19 mouse cellular contexts compared by ENCODE assay signal in the genomic region with DNA sequence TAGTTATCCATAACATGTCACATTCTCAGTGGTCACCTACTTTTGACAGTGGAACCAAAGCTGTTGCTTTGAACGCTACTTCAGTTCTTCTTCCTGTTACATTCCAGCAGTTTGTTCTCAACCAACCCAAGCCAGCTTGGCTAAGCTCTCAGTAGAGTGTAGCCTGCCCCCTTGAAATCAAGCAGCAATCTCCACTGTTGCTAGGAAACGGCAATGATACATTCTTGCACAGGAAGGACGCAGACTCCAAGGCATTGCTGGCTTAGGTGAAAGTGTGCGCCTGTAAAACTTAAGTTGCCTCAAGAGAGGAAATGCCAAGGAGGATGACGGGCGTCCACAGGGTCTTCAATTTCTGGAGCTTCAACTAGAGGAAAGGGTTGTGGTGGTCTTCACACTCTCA. TPM values are rescaled to one million over a fixed set of nuclear protein-coding genes. Genes with fewer than 3 reads are reported as not detected.
DNase-seq lines count a peak whose midpoint lies in the region; ATAC-seq and TF ChIP-seq lines count a peak whose summit lies in the region.
"Had no signal": no experiment of that assay in that cellular context is flagged by ENCODE, and none has a peak within 500 bp of the region (broad histone marks: within the 10 kb centered on the region; RNA-seq: fewer than 3 reads in every experiment).

No protein-coding gene starts in this region.

- no peak overlapping the region for H3K4me2 ChIP-seq in embryonic facial prominence, embryonic 11.5 days (ENCODE audit: low read depth, low read length)
- no peak overlapping the region for H3K4me2 ChIP-seq in lung, postnatal 0 days (replicated peaks; ENCODE audit: low read depth, low read length)
- H3K4me2 ChIP-seq: liver, embryonic 12.5 days; midbrain, embryonic 11.5 days had no signal

- WGBS in embryonic facial prominence, embryonic 11.5 days: 85% methylated on average over 6 of the region's 6 CpGs
- WGBS in embryonic facial prominence, embryonic 10.5 days: 90% methylated on average over 6 of the region's 6 CpGs
- WGBS in lung, adult 2 months: 49% methylated on average over 6 of the region's 6 CpGs
- WGBS in lung, postnatal 0 days: 40% methylated on average over 6 of the region's 6 CpGs

- H3K9ac ChIP-seq in embryonic facial prominence, embryonic 11.5 days (replicated peaks; ENCODE audit: low read length): no peak overlapping the region
- no peak overlapping the region for H3K9ac ChIP-seq in lung, postnatal 0 days (replicated peaks; ENCODE audit: low read depth)
- H3K9ac ChIP-seq: liver, embryonic 12.5 days had no signal

- H3K27me3 ChIP-seq in embryonic facial prominence, embryonic 11.5 days (ENCODE audit: control insufficient read depth, insufficient read depth, low read length): no peaks in the 10 kb centered on the region
- H3K27me3 ChIP-seq in embryonic facial prominence, embryonic 10.5 days (replicated peaks; ENCODE audit: low read depth, poor library complexity, severe bottlenecking): no peaks in the 10 kb centered on the region
- no peaks in the 10 kb centered on the region for H3K27me3 ChIP-seq in lung, postnatal 0 days (replicated peaks; ENCODE audit: insufficient read depth, low read length)
- H3K27me3 ChIP-seq: liver, embryonic 12.5 days had no signal

- TF ChIP-seq POLR2A in lung, adult 2 months (IDR thresholded peaks at IDR 0.05; ENCODE audit: borderline replicate concordance, extremely low read depth, low read depth, low read length): no peak

- H3K27ac ChIP-seq in embryonic facial prominence, embryonic 11.5 days (replicated peaks; ENCODE audit: low read depth, low read length): no peak overlapping the region
- H3K27ac ChIP-seq in embryonic facial prominence, embryonic 10.5 days (replicated peaks): no peak overlapping the region
- H3K27ac ChIP-seq in lung, postnatal 0 days (ENCODE audit: low read length): no peak overlapping the region
- H3K27ac ChIP-seq: heart, embryonic 10.5 days; liver, embryonic 12.5 days; macrophage had no signal

- no peak for ATAC-seq in embryonic facial prominence, embryonic 11.5 days (replicated peaks; ENCODE audit: insufficient number of reproducible peaks, low FRiP score, low TSS enrichment, low read depth)
- peak; percentile 97 for ATAC-seq in lung, postnatal 0 days
- ATAC-seq: liver, embryonic 12.5 days had no signal

- no peaks in the 10 kb centered on the region for H3K36me3 ChIP-seq in embryonic facial prominence, embryonic 11.5 days (replicated peaks; ENCODE audit: control insufficient read depth, insufficient read depth, low read depth, low read length)
- peaks cover 25% of the 10 kb centered on the region for H3K36me3 ChIP-seq in embryonic facial prominence, embryonic 10.5 days (replicated peaks)
- no peaks in the 10 kb centered on the region for H3K36me3 ChIP-seq in lung, postnatal 0 days (ENCODE audit: insufficient read depth, low read length)

- no peak overlapping the region for H3K4me3 ChIP-seq in embryonic facial prominence, embryonic 11.5 days (ENCODE audit: low read depth, low read length)
- H3K4me3 ChIP-seq in embryonic facial prominence, embryonic 10.5 days: no peak overlapping the region
- no peak overlapping the region for H3K4me3 ChIP-seq in lung, adult 2 months (replicated peaks; ENCODE audit: extremely low read depth, low read depth, low read length)
- no peak overlapping the region for H3K4me3 ChIP-seq in lung, postnatal 0 days (ENCODE audit: low read depth, low read length)
- H3K4me3 ChIP-seq: heart, embryonic 10.5 days; liver, embryonic 12.5 days had no signal

- TF ChIP-seq CTCF in lung, adult 2 months (IDR thresholded peaks at IDR 0.05; ENCODE audit: insufficient read depth, low read length): no peak
- 0 out of 2 replicates have a peak, but pooled peaks have one; percentile 2 for TF ChIP-seq CTCF in lung, postnatal 0 days (IDR thresholded peaks at IDR 0.05)

- DNase-seq in embryonic facial prominence, embryonic 11.5 days (ENCODE audit: low spot score): peak; percentile 9
- DNase-seq in embryonic facial prominence, embryonic 10.5 days (ENCODE audit: low spot score): no peak
- DNase-seq in lung, adult 18-20 months: peak; percentile 59 to 72
- no peak for DNase-seq in lung, adult 2 months
- DNase-seq in lung, postnatal 0 days (ENCODE audit: low spot score): peak; percentile 87
- DNase-seq in heart, adult 18-20 months: no peak
- DNase-seq in left cerebral cortex, adult 11 months (ENCODE audit: low spot score): no peak
- DNase-seq in frontal cortex, postnatal 25 days (ENCODE audit: low spot score in 2 of 2): no peak
- DNase-seq: adrenal gland, postnatal 36 days; cerebellum, adult 18-20 months; cerebellum, postnatal 36 days; gastrocnemius, postnatal 36 days; heart, postnatal 10 days; retina, postnatal 1 day; thymus, postnatal 25 days had no signal

- no peak for TF ChIP-seq EP300 in lung, postnatal 0 days (IDR thresholded peaks at IDR 0.05)

- H3K4me1 ChIP-seq in embryonic facial prominence, embryonic 11.5 days (ENCODE audit: control insufficient read depth, insufficient read depth, low read length): no peaks in the 10 kb centered on the region
- no peaks in the 10 kb centered on the region for H3K4me1 ChIP-seq in embryonic facial prominence, embryonic 10.5 days
- H3K4me1 ChIP-seq in lung, adult 2 months (ENCODE audit: control insufficient read depth, insufficient read depth, low read length): no peaks in the 10 kb centered on the region; the same call in 1 of the 2 replicates
- no peaks in the 10 kb centered on the region for H3K4me1 ChIP-seq in lung, postnatal 0 days (ENCODE audit: insufficient read depth, low read depth, low read length)
- H3K4me1 ChIP-seq: heart, embryonic 10.5 days; liver, embryonic 12.5 days had no signal

- no peaks in the 10 kb centered on the region for H3K9me3 ChIP-seq in embryonic facial prominence, embryonic 11.5 days (replicated peaks; ENCODE audit: control insufficient read depth, low read length)
- H3K9me3 ChIP-seq in embryonic facial prominence, embryonic 10.5 days: no peaks in the 10 kb centered on the region
- H3K9me3 ChIP-seq in lung, postnatal 0 days (ENCODE audit: low read length): no peaks in the 10 kb centered on the region
- H3K9me3 ChIP-seq: heart, embryonic 10.5 days; liver, embryonic 12.5 days had no signal

RNA-seq across cellular contexts. Expression of gene Tmem170, which starts 10.7 kb away (rescaled TPM):
- polyA plus RNA-seq in embryonic facial prominence, embryonic 11.5 days (2014; fragmentation: Nextera tagmentation; extraction: Ambion mirVana): 7.7 and 8.2 TPM in 2 replicates
- polyA plus RNA-seq in embryonic facial prominence, embryonic 10.5 days (2016; fragmentation: Nextera tagmentation; extraction: Ambion mirVana): 10.5 and 11.0 TPM in 2 replicates
- 4.0 and 5.0 TPM in 2 replicates for polyA plus RNA-seq in lung, adult 2 months (2012; rRNA removed)
- 10.5 and 11.3 TPM in 2 replicates for polyA plus RNA-seq in lung, postnatal 0 days (2015; fragmentation: Nextera tagmentation; extraction: Ambion mirVana)
- 1 to 10 TPM; 2.4 to 2.6 TPM for total RNA-seq in heart, adult 18-20 months (2021)

RNA-seq across cellular contexts. Expression of gene Cfdp1, which starts 11.8 kb away (rescaled TPM):
- polyA plus RNA-seq in embryonic facial prominence, embryonic 11.5 days (2014; fragmentation: Nextera tagmentation; extraction: Ambion mirVana): 262 and 278 TPM in 2 replicates
- 225 and 237 TPM in 2 replicates for polyA plus RNA-seq in embryonic facial prominence, embryonic 10.5 days (2016; fragmentation: Nextera tagmentation; extraction: Ambion mirVana)
- 3.6 and 7.9 TPM in 2 replicates for polyA plus RNA-seq in lung, adult 2 months (2012; rRNA removed)
- 93.9 and 102 TPM in 2 replicates for polyA plus RNA-seq in lung, postnatal 0 days (2015; fragmentation: Nextera tagmentation; extraction: Ambion mirVana)
- 10 to 100 TPM; 35.2 to 36.1 TPM for total RNA-seq in heart, adult 18-20 months (2021)

RNA-seq across cellular contexts. Expression of gene Chst5, which starts 44.4 kb away (rescaled TPM):
- polyA plus RNA-seq in embryonic facial prominence, embryonic 11.5 days (2014; fragmentation: Nextera tagmentation; extraction: Ambion mirVana): 1.1 and 2.2 TPM in 2 replicates
- 2.2 and 2.7 TPM in 2 replicates for polyA plus RNA-seq in embryonic facial prominence, embryonic 10.5 days (2016; fragmentation: Nextera tagmentation; extraction: Ambion mirVana)
- polyA plus RNA-seq in lung, adult 2 months (2012; rRNA removed): 7.1 and 7.6 TPM in 2 replicates
- polyA plus RNA-seq in lung, postnatal 0 days (2015; fragmentation: Nextera tagmentation; extraction: Ambion mirVana): 5.3 and 6.3 TPM in 2 replicates
- total RNA-seq in heart, adult 18-20 months (2021): not detected
- total RNA-seq: adrenal gland, postnatal 36 days; heart, postnatal 10 days had no signal
- polyA plus RNA-seq: macrophage had no signal

Comparison
In these comparisons a context has a peak if more than half of its experiments do, and no peak if none do; other contexts are left out.
1. DNase-seq: peak in embryonic facial prominence, embryonic 11.5 days (single experiment), lung, adult 18-20 months (2 of 2) and lung, postnatal 0 days (single experiment); none in embryonic facial prominence, embryonic 10.5 days (single experiment), lung, adult 2 months (single experiment), heart, adult 18-20 months (0 of 2), left cerebral cortex, adult 11 months (single experiment) and frontal cortex, postnatal 25 days (0 of 2).
2. RNA of gene Cfdp1, which starts 11.8 kb away (polyA plus RNA-seq): 262 to 278 TPM in embryonic facial prominence, embryonic 11.5 days, 225 to 237 TPM in embryonic facial prominence, embryonic 10.5 days and 93.9 to 102 TPM in lung, postnatal 0 days; 3.6 to 7.9 TPM in lung, adult 2 months; every median in the first group is over 10 times any median in the second.